Mouse (Mus musculus) ovary, postnatal 14 days (tissue): ENCODE data around the gene Fgf15.
"Not testable (repeated sequence)": the region's sequence is repeated elsewhere in the genome, so short reads cannot be mapped to it uniquely, and the experiment has no call there.

Experiments used
- DNase-seq: peaks from one replicate; pipeline ENCODE4 v3.0.0; 2022; ENCODE audit warnings: low spot score

The Fgf15 gene

GRCm38 (mm10) chr7:144890661-144891060, 5.7 kb upstream of the Fgf15 start:
- DNase-seq: not testable (repeated sequence)

GRCm38 (mm10) chr7:144891863-144892262, 4.5 kb upstream of the Fgf15 start:
- no peak for DNase-seq

- no peak for DNase-seq
Measured at GRCm38 (mm10) chr7:144892322-144892721, 4.0 kb upstream of the Fgf15 start.

- no peak for DNase-seq
Measured at GRCm38 (mm10) chr7:144894191-144894590, 2.1 kb upstream of the Fgf15 start.

GRCm38 (mm10) chr7:144894706-144895105, 1.6 kb upstream of the Fgf15 start:
- no peak for DNase-seq

- DNase-seq: peak; percentile 48
Measured at GRCm38 (mm10) chr7:144895305-144896111, 823 bp upstream of the Fgf15 start.

GRCm38 (mm10) chr7:144898506-144898905, 2.2 kb downstream of the Fgf15 start:
- no peak for DNase-seq

- DNase-seq: not testable (repeated sequence)
Measured at GRCm38 (mm10) chr7:144905514-144905913, 9.2 kb downstream of the Fgf15 start.

- peak; percentile 46 for DNase-seq
Measured at GRCm38 (mm10) chr7:144906708-144907397, 10.5 kb downstream of the Fgf15 start.

- DNase-seq: no peak
Measured at GRCm38 (mm10) chr7:144907793-144908192, 11.5 kb downstream of the Fgf15 start.

GRCm38 (mm10) chr7:144908705-144909104, 12.4 kb downstream of the Fgf15 start:
- no peak for DNase-seq

- no peak for DNase-seq
Measured at GRCm38 (mm10) chr7:144911121-144911520, 14.8 kb downstream of the Fgf15 start.

- DNase-seq: no peak
Measured at GRCm38 (mm10) chr7:144912897-144913296, 16.6 kb downstream of the Fgf15 start.

- no peak for DNase-seq
Measured at GRCm38 (mm10) chr7:144914296-144914947, 18.1 kb downstream of the Fgf15 start.

GRCm38 (mm10) chr7:144914948-144915750, 18.8 kb downstream of the Fgf15 start, which contains the start of gene LTO1:
LTO1 (plus strand) TSS chr7:144915100.
- DNase-seq: peak; percentile 79

- DNase-seq: no peak
Measured at GRCm38 (mm10) chr7:144918823-144919222, 22.5 kb downstream of the Fgf15 start.

- no peak for DNase-seq
Measured at GRCm38 (mm10) chr7:144927591-144927990, 31.3 kb downstream of the Fgf15 start.

- no peak for DNase-seq
Measured at GRCm38 (mm10) chr7:144928009-144928888, 31.9 kb downstream of the Fgf15 start.

- no peak for DNase-seq
Measured at GRCm38 (mm10) chr7:144928889-144929210, 32.5 kb downstream of the Fgf15 start.

GRCm38 (mm10) chr7:144929506-144929905, 33.2 kb downstream of the Fgf15 start:
- DNase-seq: no peak

GRCm38 (mm10) chr7:144929931-144930330, 33.6 kb downstream of the Fgf15 start:
- no peak for DNase-seq
